Mouse (Mus musculus): ENCODE data around the gene Vwa8.

- no peak for TF ChIP-seq CTCF (IDR thresholded peaks at IDR 0.05; ENCODE audit: borderline replicate concordance, extremely low read depth, insufficient read depth, insufficient read length)
- TF ChIP-seq POLR2A (IDR thresholded peaks at IDR 0.05; ENCODE audit: borderline replicate concordance, extremely low read depth, insufficient read depth, insufficient read length, poor library complexity, severe bottlenecking), result no peak
Observed at GRCm38 (mm10) chr14:78880879-78881278, 32.0 kb downstream of the Vwa8 start.

Data from brain, embryonic 14.5 days (tissue).